Mouse (Mus musculus): Measurements from ENCODE around the gene Tram1l1. TPM values are rescaled to one million over a fixed set of nuclear protein-coding genes. Genes with fewer than 3 reads are reported as not detected.
"Not testable (repeated sequence)": the region's sequence is repeated elsewhere in the genome, so short reads cannot be mapped to it uniquely, and the experiment has no call there.

The Tram1l1 gene
- polyA plus RNA-seq (2016; fragmentation: Nextera tagmentation; extraction: Ambion mirVana), result 26.6 and 27.8 TPM in 2 replicates

DNA sequence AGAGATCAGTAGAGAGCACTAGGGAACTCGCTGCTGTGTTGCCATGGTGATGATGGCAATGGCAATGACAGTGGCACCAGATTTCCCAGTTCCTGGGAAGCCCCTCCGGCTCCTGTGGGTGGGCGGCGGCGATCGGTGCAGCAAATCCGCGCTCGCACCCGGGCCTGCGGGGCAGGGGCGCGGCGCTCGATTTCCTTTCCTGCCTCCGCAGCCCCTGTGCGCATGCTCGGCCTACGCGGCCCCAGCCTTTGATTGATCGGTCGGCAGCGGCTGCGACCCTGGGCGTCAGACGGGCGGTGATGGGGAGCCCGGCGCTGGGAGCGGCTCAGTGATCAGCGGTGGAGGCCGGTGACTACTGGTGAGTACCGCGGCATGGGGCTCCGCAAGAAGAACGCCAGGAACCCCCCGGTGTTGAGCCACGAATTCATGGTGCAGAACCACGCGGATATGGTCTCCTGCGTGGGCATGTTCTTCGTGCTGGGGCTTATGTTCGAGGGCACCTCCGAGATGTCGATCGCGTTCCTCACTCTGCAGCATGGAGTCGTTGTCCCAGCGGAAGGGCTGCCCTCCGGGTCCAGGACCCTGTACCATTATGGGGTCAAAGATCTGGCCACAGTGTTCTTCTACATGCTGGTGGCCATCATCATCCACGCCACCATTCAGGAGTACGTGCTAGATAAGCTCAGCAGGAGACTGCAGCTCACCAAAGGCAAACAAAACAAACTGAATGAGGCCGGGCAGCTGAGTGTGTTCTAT, at the start of gene Tram1l1:
Gene Tram1l1, plus strand, starts transcription at position 35 of the 756 bp plus-strand sequence.
- Histone ChIP-seq H3K9me3 (no peaks in the 10 kb centered on the region), H3K27me3 (no peaks in the 10 kb centered on the region), H3K27ac (peak within 1 kb of the TSS; percentile 85), H3K36me3 (replicated peaks) (no peaks in the 10 kb centered on the region), H3K4me3 (replicated peaks) (peak within 1 kb of the TSS; percentile 60), H3K4me1 (peaks cover 17% of the 10 kb centered on the region), H3K4me2 (peak within 1 kb of the TSS; percentile 67), H3K9ac (peak within 1 kb of the TSS; percentile 62)
- 1% methylated on average over 52 of the region's 53 CpGs for WGBS
- peak; percentile 97 for ATAC-seq (ENCODE audit: low FRiP score)

- no peaks in the 10 kb centered on the region for H3K9me3 ChIP-seq
- no peak overlapping the region for H3K4me3 ChIP-seq (replicated peaks)
- no peak overlapping the region for H3K9ac ChIP-seq
- H3K36me3 ChIP-seq (replicated peaks), result no peaks in the 10 kb centered on the region
- 32% methylated on average over 4 of the region's 4 CpGs for WGBS
- no peaks in the 10 kb centered on the region for H3K27me3 ChIP-seq
- ATAC-seq (ENCODE audit: low FRiP score), result no peak
- no peak overlapping the region for H3K4me2 ChIP-seq
- peaks cover 5% of the 10 kb centered on the region for H3K4me1 ChIP-seq
- no peak overlapping the region for H3K27ac ChIP-seq
Observed at GRCm38 (mm10) chr3:124271229-124271628, 49.4 kb upstream of the Tram1l1 start.

- no peak for ATAC-seq (ENCODE audit: low FRiP score)
- WGBS, result 58% methylated on average over 3 of the region's 3 CpGs
- H3K4me3 ChIP-seq (replicated peaks), result no peak overlapping the region
- H3K9me3 ChIP-seq, result no peaks in the 10 kb centered on the region
- H3K4me2 ChIP-seq, result no peak overlapping the region
- H3K27me3 ChIP-seq, result no peaks in the 10 kb centered on the region
- H3K9ac ChIP-seq, result no peak overlapping the region
- H3K4me1 ChIP-seq, result peaks cover 5% of the 10 kb centered on the region
- no peaks in the 10 kb centered on the region for H3K36me3 ChIP-seq (replicated peaks)
- no peak overlapping the region for H3K27ac ChIP-seq
Observed at GRCm38 (mm10) chr3:124271668-124272067, 49.0 kb upstream of the Tram1l1 start.

DNA sequence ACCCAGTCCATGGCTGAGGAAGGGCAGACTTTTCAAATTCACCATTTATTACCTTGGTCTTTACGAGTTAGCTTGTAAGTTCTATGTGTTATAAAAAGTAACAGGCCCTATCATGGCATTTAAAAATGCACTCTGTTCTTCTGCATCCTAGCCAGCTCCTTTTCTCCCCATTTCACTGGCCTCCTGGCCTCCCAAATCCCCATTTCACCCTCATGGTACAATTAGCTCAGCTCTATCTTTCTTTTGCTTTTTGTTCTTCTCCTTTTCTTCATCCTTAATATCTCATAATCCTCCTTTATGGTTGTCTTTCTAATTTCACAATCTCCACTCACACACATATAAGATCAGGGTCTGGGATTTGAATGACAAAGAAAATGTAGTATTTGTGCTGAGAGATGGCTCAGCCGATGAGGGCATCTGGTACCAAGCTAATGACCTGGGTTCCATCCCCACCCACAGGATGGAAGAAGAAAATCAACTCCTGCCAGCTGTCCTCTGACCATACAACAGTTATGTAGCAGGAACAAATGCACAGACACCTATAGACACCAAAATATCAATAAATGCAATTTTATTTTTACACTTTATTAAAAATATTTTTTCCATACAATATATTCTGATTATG, 48.1 kb upstream of the Tram1l1 start:
- Histone ChIP-seq H3K4me1 (peaks cover 2% of the 10 kb centered on the region; the same call in 1 of the 2 replicates), H3K36me3 (replicated peaks) (no peaks in the 10 kb centered on the region), H3K4me2 (no peak overlapping the region), H3K27ac (no peak overlapping the region), H3K27me3 (no peaks in the 10 kb centered on the region), H3K9me3 (no peaks in the 10 kb centered on the region), H3K9ac (no peak overlapping the region), H3K4me3 (replicated peaks) (no peak overlapping the region)
- 51% methylated on average over 2 of the region's 2 CpGs for WGBS
- ATAC-seq (ENCODE audit: low FRiP score), result no peak

DNA sequence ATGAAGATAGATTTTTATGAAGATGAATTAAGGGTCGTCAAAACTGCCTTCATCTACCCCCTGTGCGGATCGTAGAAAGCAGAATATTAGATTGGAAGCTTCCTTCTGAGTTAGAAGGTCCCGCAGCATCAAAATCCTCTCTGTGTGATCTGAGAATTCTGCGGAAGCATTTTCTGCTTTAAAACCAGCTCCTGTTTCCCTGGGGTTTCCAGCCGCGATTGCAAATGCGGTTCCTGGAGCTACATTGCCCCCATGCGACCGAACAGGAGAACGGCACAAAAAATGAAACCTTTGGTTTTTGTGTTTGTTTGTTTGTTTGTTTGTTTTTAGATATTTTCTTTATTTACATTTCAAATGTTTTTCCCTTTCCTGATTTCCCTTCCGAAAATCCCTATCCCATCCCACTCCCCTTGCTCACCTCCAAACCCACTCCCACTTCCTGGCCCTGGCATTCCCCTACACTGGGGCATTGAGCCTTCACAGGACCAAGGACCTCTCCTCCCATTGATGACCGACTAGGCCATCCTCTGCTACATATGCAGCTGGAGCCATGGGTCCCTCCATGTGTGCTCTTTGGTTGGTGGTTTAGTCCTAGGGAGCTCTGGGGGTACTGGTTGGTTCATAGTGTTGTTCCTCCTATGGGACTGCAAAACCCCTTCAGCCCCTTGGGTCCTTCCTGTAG, 45.6 kb upstream of the Tram1l1 start:
- not testable (repeated sequence) for H3K4me2 ChIP-seq; H3K27ac ChIP-seq; H3K9ac ChIP-seq; H3K27me3 ChIP-seq; H3K4me3 ChIP-seq (replicated peaks); ATAC-seq (ENCODE audit: low FRiP score); H3K4me1 ChIP-seq; H3K9me3 ChIP-seq; H3K36me3 ChIP-seq (replicated peaks)
- WGBS, result 12% methylated on average over 13 of the region's 13 CpGs

- H3K9me3 ChIP-seq; H3K27ac ChIP-seq; H3K4me2 ChIP-seq; H3K27me3 ChIP-seq; H3K9ac ChIP-seq; H3K4me1 ChIP-seq; H3K4me3 ChIP-seq (replicated peaks); H3K36me3 ChIP-seq (replicated peaks): not testable (repeated sequence)
- WGBS, result 43% methylated on average over 7 of the region's 7 CpGs
- ATAC-seq (ENCODE audit: low FRiP score), result 0 out of 2 replicates have a peak, but pooled peaks have one; percentile 23
Observed at GRCm38 (mm10) chr3:124288936-124289335, 31.7 kb upstream of the Tram1l1 start.

DNA sequence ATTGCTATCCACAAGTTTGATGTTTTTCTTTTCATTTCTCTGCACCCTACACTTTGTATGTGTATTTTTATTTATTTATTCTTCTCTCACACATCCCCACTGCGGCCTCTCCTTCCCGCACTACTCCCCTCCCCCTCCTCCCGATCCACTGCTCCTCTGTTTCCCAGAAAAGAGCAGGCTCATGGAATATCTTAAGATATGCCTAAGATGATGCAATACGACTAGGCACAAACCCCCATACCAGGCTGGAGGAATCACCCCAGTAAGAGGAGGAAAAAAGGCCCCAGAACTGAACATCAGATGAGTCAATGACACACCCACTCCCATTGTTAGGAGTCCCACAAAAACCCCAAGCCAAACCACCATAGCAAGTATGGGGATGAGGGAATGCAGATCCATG, 1.4 kb upstream of the Tram1l1 start:
- Histone ChIP-seq H3K27me3 (no peaks in the 10 kb centered on the region), H3K4me2 (no peak overlapping the region), H3K4me1 (peaks cover 17% of the 10 kb centered on the region), H3K27ac (no peak overlapping the region), H3K9me3 (no peaks in the 10 kb centered on the region), H3K36me3 (replicated peaks) (no peaks in the 10 kb centered on the region), H3K9ac (no peak overlapping the region), H3K4me3 (replicated peaks) (no peak overlapping the region)
- no peak for ATAC-seq (ENCODE audit: low FRiP score)
- WGBS, result 85% methylated on average over 4 of the region's 4 CpGs

DNA sequence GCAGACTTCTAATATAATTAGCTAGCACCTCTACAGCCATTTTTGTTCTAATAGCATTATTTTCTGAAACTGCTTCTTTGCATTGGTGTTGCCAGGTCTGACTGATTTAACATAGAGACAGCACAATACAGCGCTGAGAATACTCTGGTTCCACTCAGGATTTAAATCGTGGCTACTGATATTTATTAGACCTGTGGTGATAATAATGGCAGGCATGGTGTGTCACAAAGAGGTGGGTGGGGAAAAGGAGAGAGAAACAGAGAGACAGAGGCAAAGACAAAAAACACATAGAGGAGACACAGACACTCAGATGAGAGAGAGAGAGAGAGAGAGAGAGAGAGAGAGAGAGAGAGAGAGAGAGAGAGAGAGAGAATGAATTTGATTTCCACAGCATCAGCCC, 257 bp upstream of the Tram1l1 start:
- WGBS, result 17% methylated on average over 2 of the region's 2 CpGs
- Histone ChIP-seq H3K9me3 (no peaks in the 10 kb centered on the region), H3K4me1 (peaks cover 17% of the 10 kb centered on the region), H3K27ac (peak overlapping the region; percentile 85), H3K27me3 (no peaks in the 10 kb centered on the region), H3K36me3 (replicated peaks) (no peaks in the 10 kb centered on the region), H3K4me3 (replicated peaks) (peak overlapping the region; percentile 60), H3K9ac (peak overlapping the region; percentile 62), H3K4me2 (peak overlapping the region; percentile 67)
- ATAC-seq (ENCODE audit: low FRiP score), result peak; percentile 27

- H3K4me3 ChIP-seq (replicated peaks), result no peak overlapping the region
- 0 out of 2 replicates have a peak, but pooled peaks have one; percentile 36 for ATAC-seq (ENCODE audit: low FRiP score)
- H3K36me3 ChIP-seq (replicated peaks), result no peaks in the 10 kb centered on the region
- H3K9me3 ChIP-seq, result no peaks in the 10 kb centered on the region
- no peak overlapping the region for H3K27ac ChIP-seq
- H3K9ac ChIP-seq, result no peak overlapping the region
- no peaks in the 10 kb centered on the region for H3K4me1 ChIP-seq
- H3K4me2 ChIP-seq, result no peak overlapping the region
- H3K27me3 ChIP-seq, result no peaks in the 10 kb centered on the region
Observed at GRCm38 (mm10) chr3:124346445-124346844, 25.8 kb downstream of the Tram1l1 start.

GRCm38 (mm10) chr3:124357533-124357932, 36.9 kb downstream of the Tram1l1 start:
- Histone ChIP-seq H3K36me3 (replicated peaks) (no peaks in the 10 kb centered on the region), H3K9me3 (no peaks in the 10 kb centered on the region), H3K4me3 (replicated peaks) (no peak overlapping the region), H3K4me1 (no peaks in the 10 kb centered on the region), H3K4me2 (no peak overlapping the region), H3K27ac (no peak overlapping the region), H3K27me3 (no peaks in the 10 kb centered on the region), H3K9ac (no peak overlapping the region)
- ATAC-seq (ENCODE audit: low FRiP score), result no peak
- 91% methylated on average over 3 of the region's 3 CpGs for WGBS

DNA sequence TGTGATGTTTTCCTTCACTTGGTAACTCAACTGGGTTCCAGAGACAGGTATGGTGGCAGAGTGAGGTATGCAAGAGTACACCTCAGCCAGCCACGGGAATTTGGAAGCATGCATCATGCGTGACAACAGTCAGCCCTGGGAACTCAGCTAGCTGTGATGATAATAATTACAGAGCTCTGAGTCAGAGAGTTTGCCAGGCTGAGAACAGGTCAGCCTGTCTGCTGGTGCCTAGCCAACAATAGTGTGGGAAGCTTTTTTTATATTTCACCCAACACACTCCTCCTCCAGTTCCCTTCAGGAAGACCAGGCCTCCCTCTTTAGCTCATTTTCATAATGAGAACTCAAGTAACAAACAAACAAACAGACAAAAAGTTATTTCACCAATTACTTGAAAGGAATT, 51.4 kb downstream of the Tram1l1 start:
- WGBS, result 90% methylated on average over 2 of the region's 2 CpGs
- H3K9me3 ChIP-seq, result no peaks in the 10 kb centered on the region
- no peak for ATAC-seq (ENCODE audit: low FRiP score)

More for the DNA sequence above, 51.4 kb downstream of the Tram1l1 start:
- Histone ChIP-seq H3K27ac (no peak overlapping the region), H3K4me3 (replicated peaks) (no peak overlapping the region), H3K27me3 (no peaks in the 10 kb centered on the region), H3K4me2 (no peak overlapping the region), H3K36me3 (replicated peaks) (no peaks in the 10 kb centered on the region), H3K9ac (no peak overlapping the region), H3K4me1 (no peaks in the 10 kb centered on the region)

All from forebrain, embryonic 12.5 days (tissue).